Mouse (Mus musculus) urinary bladder, postnatal 4 days (tissue): ENCODE measurements around the gene Medag.
A peak's percentile ranks its signal among the peaks of the same experiment; 100 is the strongest.

ENCODE experiments used
- DNase-seq, 2 experiments: peaks; one replicate each; pipeline ENCODE4 v3.0.0; 2021 to 2022; ENCODE audit warnings: low spot score in 2 of 2

Gene Medag

GRCm38 (mm10) chr5:149382601-149383000 is 28.9 kb upstream of the Medag start:
- DNase-seq: no peak

- no peak for DNase-seq
Observed at GRCm38 (mm10) chr5:149385228-149385961, 26.2 kb upstream of the Medag start.

DNA sequence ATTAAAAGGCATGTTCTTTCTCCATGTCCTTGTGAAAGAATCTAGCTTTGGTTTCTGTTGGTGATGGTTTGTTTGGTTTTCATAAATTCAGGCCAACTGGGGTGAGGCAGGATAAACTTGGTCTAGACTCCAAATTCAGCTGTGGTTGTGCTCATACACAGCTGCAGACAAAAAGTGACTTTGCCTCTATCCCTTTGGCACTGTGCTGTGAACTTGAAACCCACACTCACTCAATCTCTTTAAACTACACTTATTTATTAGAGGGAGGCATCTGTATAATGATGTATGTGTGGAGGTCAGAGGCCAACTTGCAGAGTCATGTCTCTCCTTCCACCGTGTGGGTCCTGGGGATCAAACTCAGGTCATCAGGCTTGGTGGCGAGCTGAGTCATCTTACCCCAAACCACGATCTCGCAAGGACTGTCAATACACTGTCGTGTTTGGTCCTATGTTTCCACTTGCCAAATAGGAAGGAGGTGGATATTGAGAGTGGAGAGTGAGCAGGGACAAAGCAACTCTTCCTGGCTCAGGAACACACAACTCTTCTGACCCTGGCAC is 25.2 kb upstream of the Medag start:
- no peak for DNase-seq

DNA sequence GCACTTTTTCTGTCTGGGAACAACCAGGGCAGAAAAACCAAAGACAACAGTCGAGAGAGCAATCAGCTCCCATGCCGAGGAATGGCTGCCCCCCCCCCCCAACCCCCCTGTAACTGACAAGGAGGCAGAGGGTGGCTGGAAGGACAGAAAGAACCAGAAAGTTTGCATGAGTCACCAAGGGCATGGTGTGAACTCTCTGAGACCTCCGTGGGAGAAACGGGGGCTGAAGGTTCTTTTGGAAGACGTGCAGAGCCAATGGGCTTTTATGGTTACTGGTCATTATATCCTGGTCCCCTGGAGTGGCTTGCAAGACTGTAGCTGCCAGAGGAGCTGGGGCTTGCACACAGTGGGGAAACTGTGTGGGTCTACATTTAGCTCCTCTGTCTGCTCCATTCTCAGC is 22.6 kb upstream of the Medag start:
- DNase-seq: no peak

DNA sequence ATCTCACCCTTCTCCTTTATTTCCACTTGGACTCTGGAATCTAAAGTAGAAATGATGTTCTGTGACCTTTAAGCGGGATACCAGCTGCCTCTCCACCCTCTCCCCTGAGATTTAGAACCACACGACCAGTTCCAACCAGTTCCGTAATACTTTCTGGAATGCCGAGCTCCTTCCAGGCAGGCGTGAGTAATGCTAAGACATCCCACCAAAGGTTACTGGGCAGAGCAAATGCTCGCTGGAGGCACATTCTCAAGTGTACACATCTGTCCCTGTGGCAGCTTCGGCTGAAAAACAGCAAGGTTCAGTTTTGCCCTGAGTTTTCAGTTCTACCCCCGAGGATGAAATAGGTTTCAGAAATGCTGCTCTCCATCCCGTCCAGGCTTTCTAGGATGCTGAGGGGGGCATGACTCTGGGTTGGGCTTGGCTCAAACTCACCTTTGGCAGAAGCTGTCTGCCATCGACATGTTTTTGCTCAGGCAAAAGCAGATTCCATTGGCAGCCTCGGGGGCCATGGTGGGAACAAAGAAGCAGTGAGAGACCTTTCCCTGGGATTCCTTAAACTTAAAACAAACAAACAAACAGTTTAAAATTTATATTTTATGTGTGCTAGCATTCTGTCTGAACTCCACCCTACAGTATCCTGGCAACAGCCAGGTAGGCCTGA is 21.9 kb upstream of the Medag start:
- peak in 1 of 2 experiments; percentile 61 for DNase-seq

DNA sequence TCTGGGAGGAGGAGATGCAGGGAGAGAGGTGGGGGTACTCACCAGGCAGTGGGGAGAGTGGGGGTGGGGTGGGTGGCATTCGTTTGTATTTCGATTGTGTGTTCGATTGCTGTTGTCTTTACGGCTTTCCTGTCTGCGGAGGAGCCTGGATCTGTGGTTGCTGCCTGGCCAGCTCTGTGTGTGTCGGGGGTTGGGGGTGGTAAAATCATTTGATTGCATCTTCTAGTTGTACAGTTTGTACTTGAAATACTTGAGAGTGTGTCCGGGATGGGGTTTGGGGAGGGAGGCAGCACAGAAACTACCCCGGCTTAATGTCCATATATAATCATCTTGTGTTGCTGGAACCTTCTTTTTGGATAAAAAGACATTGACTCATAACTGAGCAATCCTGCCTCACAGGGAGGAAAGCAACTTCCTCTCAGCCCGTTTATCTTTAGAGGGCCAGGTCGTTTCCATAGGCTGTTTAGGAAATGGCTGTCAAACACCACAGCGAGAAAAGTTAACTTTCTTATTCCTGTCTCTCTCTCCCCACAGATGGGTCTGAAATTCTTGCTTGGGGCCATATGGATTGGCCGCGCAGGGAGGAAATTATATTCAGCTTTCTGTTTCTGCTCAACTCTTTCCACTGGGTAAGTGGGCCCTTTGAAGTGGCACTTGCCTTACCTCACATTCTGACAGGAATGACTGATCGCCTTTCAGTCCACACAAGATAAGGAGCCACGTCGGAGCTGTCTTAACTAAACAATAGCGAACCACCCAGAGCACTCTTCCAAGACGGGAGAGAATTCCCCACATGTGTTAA is 19.8 kb upstream of the Medag start:
- DNase-seq: no peak

GRCm38 (mm10) chr5:149392420-149392988 is 19.0 kb upstream of the Medag start:
- DNase-seq: no peak

DNA sequence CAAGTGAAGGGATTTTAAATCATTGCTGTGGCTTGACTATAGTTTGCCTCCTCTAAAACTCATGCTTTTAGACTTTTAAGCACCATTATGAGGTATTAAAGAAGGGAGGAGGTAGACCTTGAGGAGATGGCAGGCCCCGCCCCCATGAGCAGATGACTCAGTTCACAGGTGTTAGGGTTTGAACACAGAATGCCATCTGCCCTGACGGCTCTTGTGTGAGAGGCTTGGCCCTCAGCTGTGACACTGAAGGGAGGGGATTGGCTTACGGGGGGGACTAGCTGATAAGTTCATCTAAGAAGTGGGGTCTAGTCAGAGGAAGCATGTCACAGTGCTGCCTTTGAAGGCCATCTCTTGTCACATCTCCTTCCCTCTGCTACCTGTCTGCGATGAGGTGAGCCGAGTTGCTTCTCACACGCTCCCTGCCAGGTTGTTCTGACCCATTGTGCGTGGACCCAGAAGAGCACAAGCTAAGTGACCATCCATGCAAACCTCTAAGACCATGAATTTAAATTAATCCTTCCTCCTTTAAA is 10.0 kb upstream of the Medag start:
- no peak for DNase-seq

DNA sequence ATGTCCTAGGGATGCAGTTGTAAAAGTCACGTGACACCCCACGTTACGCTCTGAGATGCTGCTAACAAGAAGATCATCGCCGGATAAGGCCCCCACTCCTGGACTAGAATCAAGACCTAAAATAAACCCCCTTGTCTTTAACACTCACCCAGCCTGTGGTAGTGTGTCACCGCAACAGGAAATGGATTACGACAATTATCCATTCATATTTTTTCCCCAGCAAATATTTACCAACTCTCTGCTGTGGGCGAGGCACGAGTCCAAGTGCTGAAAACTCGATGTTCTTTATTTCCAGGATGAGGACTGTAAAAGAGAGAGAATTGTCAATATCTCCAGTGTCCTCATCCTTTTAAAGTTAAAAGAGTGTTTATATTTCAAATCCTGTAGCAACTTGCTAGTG is 9.5 kb upstream of the Medag start:
- DNase-seq: no peak

- DNase-seq: no peak
Observed at GRCm38 (mm10) chr5:149403386-149403785, 8.2 kb upstream of the Medag start.

DNA sequence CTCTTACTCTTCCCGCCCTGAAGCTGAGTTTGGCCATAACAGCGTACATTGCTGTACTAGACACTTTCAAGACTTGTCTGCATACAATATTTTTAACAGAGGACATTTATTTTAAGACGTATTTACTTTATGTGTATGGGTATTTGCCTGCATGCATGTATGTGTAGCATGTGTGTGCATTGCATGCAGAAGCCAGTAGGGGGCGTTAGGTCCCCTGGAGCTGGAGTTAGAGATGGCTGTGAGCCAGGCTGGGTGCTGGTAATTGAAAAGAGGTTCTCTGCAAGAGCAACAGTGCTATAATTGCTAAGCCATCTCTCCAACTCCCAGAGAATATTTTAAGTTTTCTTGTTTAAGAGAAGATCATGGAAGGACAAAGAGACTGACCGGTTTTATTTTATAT is 6.8 kb upstream of the Medag start:
- DNase-seq: no peak

GRCm38 (mm10) chr5:149406791-149407276 is 4.7 kb upstream of the Medag start:
- no peak for DNase-seq

DNA sequence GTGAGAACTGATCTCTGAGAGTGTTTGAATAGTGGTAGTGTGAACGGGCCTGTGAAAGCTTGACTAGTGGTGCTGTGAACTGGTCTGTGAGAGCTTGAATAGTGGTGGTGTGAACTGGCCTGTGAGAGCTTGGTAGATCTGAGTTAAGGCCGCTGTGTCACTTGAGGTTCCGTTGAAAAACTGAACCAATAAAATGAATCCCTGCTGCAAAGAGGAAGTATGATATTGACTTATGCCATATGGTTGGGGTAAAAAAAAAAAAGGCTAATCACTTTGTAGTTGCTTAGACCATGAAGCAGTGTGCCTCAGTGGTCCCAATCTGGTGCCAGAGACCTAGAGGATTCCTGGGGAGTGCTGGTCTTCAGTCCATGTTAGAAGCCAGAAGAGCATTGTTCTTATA is 2.0 kb upstream of the Medag start:
- no peak for DNase-seq

GRCm38 (mm10) chr5:149412194-149412575 is 636 bp downstream of the Medag start:
- no peak for DNase-seq

- DNase-seq: no peak
Observed at GRCm38 (mm10) chr5:149412671-149413070, 1.1 kb downstream of the Medag start.

DNA sequence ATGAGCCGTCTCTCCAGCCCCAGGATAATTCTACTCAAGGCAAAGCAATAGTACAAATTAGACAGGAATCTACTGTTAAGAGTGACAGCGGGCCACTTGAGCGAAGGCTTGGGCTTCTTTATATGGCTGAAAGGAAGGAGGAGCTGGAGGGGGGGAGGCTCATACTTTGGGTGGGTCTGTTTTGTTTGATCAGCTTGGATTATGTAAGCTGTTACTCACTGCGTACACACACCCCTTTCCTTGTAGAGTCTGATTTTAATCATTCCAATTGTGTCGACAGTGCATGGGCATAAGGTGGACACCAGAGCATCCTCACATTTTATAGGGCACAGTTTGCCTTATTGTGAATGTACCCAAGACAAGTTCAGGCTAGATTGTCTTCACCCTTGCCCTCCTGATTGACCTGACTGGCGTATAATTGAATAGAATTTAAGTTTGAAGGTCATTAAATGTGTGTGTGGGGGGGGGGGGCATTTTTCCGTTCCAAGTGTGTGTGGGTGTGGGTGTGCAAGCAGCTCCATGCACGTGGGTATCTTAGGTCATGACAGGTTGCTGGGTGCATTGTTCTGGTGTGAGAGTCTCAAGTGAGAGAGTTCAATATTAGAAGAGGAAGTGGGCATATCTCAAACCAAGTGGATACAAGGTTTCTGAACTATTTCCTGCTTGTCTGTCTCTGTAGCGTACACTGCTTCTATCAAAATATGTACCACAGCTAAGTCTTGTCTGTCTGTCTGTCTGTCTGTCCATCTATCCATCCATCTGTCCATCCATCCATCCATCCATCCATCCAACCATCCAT is 3.0 kb downstream of the Medag start:
- no peak for DNase-seq

DNA sequence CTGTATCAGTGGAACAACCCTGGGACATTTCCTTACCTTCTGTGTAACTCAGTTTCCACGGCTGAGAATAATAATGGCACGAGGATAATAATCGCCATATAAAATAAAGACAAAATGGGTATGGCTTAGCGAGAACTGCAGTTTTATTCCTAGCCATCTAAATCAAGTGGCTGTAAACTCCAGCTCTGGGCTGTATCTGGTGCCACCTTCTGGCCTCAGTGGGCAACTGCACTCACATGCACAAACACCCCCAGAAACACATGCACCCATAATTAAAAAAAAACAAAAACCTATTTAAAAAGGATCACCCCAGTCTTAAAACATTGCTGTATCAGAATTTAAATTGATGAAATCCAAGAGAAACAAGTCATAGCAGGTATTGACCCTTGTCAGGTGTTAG is 5.8 kb downstream of the Medag start:
- DNase-seq: no peak

DNA sequence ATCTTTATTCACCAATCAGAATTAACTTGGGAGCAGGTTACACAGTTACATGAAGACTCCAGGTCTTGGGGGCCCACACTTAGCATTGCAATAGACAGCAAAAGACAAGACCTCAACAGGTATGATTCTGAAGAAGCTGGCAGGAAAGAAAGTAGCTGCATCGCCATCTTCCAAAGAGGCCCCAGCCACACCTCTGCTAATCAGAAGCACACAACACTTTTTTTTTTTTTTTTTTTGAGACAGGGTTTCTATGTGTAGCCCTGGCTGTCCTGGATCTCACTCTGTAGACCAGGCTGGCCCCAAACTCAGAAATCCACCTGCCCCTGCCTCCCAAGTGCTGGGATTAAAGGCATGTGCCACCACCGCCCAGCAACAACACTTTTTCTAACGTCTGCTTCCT is 15.0 kb downstream of the Medag start:
- no peak for DNase-seq

DNA sequence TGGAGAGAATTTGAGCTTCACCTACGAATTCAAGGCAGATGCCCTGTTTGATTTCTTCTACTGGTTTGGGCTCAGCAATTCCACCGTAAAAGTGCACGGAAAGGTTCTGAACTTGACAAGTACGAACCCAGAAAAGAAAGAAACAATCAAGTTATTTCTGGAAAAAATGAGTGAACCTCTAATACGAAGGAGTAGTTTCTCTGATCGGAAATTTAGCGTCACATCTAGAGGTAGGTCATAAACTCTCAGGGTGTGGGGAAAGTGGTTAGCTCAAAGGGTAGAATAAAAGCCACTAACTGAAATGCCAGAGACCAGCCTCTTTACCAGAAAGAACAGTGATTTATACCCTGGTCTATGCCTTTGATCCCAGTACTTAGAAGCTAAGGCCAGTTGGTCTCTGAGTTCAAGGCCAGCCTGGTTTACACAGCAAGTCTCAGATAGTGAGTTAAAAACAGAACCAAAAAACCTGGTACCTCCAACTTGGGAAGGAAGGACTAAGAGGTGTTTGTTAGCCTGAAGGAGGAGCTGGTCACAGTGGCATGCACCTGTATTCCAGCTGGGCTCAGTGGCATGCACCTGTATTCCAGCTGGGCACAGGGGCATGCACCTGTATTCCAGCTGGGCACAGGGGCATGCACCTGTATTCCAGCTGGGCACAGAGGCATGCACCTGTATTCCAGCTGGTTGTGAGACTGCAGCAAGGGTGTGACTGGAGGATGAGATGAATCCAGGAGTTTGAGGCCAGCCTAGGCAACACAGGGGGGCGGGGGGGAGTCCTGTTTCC is 15.9 kb downstream of the Medag start:
- DNase-seq: no peak

DNA sequence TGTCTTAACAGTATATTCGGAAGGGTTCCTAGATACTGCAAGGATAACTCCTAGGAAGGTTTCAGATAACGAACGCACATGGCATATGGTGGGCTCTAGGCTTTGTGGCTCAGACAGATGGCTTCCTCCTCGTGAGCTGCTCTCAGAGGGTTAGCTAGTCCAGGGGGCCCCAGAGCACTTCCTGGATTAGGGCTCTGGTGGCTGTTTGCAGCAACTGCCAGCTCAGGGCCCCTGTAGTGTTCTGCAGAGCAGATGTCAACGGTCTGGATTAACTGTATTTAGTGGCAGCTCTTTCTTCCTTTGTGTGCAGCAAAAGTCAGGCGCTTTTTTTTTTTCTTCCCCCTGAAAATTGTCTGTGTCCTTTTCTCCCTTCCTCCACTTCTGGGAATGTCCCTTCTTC is 16.8 kb downstream of the Medag start:
- DNase-seq: no peak
